Mouse (Mus musculus): ENCODE results near the gene Safb2.
A peak's percentile ranks its signal among the peaks of the same experiment; 100 is the strongest.
"Not testable (repeated sequence)": the region's sequence is repeated elsewhere in the genome, so short reads cannot be mapped to it uniquely, and the experiment has no call there.

Gene Safb2

DNA sequence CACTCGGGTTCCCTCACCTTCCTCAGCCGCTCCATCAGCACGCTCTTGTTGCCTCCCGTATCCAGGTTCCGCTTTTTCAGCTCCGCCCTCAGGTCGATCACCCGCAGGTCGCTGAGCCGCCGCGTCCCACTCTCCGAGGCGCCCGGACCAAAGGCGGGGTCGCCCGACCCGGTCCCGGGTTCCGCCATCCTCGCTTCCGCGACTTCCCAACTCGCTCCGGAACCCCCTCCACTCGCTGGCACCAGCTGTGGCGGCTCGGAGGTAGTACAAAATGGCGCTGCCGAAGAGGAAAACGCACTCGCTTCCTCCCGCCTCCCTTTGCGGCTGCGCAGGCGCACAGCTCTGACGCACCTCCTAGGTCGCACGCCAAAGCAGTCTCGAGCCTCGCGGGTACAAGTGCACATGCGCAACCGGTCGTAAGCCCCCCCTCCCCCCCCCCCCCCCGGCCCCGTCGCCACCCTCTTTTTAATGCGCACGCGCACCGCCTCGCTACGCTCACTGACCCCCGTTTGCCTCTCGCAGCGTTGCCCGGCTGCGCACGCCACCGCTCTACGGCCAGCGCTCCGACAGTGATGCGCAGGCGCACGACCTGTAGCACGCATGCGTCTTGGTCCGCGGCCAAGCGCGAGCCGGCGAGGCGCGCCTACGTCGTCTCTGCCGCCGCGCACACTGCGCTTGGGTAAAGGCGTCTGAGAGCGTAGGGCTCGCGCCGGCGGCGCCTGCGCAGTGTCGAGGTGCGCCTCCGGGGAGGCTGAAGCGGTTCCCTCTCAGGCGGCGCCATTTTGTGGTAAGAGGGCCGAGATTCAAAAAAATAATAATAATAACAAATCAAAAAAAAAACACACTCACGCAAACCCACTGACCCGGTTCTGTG, at the start of gene Safb2, which contains the start of gene Safb:
Safb2 (minus strand) TSS at position 329 of the 874 bp plus-strand sequence.
Safb (plus strand) TSS at position 569 of the 874 bp plus-strand sequence.
- DNase-seq (ENCODE audit: low spot score in 2 of 2) = peak; percentile 99 to 100

DNA sequence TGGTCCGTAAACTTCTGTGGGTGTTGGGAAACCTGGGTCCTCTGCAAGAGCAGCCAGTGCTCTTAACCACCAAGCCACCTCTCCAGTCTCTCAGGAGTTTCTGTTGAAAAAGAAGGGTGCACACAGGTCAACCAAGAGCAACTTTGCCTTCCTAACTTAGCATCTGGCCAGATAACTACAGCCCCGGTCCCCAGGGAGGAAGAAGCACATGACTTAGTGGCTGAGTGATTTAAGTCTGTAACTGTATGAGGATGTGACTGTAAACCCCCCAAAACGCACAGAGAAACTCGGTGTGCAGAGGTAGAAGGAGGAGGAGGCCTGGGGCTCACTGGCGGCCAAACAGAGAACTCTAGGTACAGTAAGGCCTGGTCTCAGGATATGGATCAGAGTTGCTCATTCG, 49.6 kb upstream of the Safb2 start:
- no peak for DNase-seq (ENCODE audit: low spot score in 2 of 2)

DNA sequence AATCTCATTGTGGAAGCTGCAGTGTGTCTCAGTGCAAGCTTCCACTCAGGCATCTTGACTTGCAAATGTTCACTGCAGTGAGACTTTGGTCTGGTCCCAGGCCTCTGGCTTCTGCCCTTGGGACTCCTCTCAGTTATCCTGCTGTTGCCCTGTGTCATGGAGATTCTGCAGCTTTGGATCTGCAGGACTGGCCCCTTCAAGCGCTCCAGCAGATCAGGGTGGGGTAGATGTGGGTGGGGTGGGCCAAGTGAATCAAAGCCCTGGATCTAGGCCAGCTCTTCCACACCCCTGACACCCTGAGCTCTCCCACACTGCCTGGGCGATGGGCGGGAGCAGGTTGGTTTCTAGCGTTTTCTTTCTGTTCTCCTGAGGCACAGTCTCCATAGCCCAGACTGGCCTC, 47.4 kb upstream of the Safb2 start:
- DNase-seq (ENCODE audit: low spot score in 2 of 2) = no peak

DNA sequence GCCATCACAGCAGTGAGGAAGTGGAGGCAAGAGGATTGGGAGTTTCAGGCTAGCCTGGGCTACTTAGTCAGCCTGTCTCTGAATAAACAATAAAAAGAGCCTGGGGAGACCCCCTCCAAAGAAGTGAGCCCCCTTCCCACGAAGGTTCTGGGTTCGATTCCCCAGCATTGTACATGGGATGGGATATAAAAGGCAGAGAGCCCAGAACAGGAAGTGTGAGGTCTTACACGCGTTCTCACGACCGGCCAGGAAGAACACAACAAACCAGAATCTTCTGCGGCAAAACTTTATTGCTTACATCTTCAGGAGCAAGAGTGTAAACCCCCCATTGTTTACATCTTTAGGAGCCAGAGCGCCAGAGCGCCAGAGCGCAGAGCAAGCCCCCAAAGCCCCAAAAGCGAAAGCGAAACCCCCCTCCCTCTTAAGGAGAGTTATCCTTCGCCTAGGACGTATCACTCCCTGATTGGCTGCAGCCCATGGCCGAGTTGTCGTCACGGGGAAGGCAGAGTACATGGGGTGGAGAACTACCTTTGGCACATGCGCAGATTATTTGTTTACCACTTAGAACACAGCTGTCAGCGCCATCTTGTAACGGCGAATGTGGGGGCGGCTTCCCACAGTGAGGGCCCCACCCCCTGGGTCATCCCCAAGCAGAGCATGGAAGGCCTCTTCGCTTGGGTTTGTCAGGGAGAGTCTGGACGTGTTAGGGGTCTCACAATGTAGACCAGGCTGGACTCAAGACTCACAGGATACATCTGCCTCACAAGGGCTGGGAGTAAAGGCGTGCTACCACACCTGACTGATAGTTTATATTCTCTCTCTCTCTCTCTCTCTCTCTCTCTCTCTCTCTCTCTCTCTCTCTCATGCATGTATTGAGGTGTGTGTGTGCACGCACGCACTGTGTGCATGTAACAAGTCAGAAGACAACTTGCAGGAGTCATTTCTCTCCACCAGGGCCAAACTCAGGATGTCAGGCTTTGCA, 45.7 kb upstream of the Safb2 start:
- DNase-seq (ENCODE audit: low spot score in 2 of 2) = not testable (repeated sequence)

DNA sequence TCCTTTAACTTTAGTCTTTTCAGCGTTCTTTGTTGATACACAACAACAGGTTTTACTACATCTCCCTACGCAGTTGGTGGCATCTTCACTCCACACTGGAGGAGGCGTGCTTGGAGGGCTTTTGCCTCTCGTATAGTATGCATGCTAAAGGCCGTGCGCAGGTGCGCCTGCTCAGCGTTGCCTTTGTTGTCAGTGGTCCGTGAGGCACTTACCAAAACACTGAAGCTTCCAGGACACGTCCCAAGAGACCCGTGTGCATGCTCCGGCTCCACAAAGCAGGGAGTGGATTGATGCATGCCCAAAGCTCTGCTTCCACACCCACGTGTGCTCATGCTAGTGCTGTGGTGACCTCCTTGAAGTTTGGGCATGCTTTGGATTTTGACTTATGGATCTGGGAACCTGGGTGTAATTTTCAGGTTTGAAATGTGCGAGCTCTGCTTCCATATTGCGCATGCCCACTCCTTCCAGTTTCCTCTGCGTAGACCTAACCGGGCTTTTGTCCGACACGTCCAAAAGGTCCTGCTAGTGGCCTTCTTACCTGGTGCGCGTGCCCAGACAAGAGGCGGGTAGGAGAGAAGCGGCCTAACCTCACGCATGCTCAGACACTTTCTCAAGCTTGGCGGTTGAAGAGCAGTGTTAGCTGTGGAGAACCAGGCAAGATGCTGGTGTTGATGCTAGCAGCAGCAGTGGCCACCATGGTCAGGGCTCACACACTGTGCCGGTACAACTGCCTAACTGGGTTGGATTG, 43.3 kb upstream of the Safb2 start, which contains the start of gene Catsperd:
Catsperd (plus strand) TSS at position 614 of the 748 bp plus-strand sequence.
- no peak for DNase-seq (ENCODE audit: low spot score in 2 of 2)

DNA sequence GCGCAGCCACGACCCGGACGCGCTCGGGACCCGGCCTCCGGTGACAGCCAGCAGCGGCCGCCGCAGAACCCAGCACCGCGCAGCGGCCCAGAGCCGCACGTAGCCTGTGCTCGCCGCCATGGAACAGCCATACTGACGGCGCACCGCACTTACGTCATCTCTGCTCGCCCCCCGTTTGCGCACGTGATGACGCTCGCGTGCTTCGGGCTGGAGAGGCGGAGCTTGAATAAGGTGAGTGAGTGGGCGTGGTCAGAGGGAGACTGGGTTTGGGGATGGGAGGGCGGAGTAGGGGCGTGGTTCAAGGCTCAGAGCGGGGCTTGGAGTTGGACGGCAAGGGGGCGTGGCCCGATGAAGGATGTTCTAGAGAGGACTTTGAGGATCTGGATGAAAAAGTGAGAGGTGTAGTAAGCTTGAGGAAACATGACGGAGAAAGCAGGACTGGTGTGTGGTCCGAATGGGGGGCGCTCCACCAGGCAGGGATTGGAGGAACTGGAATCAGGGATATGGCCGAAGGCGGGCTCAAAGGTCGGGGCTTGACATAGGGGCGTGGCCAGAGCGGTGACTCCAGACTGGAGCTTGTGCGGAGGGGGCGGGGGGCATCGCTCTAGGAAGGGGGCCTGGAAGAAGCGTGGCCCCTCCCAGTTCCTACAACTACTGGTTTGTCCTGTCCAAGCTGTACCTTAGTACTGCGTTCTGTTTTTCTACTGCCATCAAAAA, 42.5 kb upstream of the Safb2 start, which contains the start of gene Lonp1:
Lonp1 (minus strand) TSS at position 134 of the 717 bp plus-strand sequence.
- peak; percentile 89 to 95 for DNase-seq (ENCODE audit: low spot score in 2 of 2)

DNA sequence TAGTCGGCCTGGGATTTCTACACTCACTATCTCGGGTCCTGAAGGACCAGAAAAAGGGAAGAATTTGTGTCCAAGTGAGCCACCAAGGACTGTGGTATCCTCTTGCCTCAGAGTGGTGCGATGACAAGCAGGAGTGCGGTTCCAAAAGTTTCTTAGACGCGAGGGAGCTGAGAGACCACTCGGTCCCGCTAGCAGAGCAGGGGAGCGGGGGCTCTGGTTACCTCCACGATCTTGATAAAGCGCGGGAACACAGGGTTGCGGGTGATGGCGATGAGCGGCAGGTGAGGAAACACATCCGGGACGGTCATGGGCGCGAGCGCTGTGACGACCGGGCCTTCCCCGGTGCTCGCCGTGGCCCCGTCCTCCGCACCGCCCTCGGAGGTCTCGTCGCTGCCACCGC, 41.9 kb upstream of the Safb2 start:
- peak in 1 of 2 experiments; percentile 20 for DNase-seq (ENCODE audit: low spot score in 2 of 2)

DNA sequence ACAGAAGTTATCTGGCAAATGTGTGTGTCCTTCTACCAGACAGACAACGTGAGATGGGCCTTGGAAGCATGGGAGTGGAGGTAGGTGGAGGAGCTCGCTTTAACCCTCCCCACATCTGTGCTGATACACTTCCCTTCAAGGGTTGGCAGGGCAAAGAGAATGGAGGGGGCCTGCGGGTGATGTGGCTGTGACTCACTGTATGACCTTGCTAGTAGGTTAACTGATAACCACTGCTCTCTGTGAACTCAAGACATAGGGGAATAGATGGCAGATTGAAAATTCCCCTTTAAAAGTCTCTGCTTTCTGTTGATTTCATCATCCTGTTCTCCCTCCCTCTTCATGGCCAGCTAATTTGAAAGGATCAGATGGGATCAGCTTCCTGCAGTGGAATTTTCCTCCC, 41.1 kb upstream of the Safb2 start:
- no peak for DNase-seq (ENCODE audit: low spot score in 2 of 2)

DNA sequence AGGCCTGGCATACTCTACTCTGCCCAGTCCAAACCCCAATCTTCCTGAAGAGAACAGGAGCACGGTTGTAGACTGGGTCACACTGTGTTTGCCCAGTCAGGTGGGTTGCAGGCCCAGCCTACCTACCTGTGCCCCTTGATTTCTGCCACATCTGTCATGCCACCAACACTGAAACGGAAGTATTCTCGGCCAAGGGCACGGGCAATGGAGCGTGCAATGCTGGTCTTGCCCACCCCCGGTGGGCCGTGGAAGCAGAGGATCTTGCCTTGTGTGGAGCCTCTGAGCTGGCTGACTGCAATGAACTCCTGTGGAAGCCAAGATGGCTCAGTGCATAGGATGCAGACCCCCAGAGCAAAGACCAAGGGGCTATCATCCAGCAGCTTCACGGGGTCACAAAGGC, 33.2 kb upstream of the Safb2 start:
- no peak for DNase-seq (ENCODE audit: low spot score in 2 of 2)

DNA sequence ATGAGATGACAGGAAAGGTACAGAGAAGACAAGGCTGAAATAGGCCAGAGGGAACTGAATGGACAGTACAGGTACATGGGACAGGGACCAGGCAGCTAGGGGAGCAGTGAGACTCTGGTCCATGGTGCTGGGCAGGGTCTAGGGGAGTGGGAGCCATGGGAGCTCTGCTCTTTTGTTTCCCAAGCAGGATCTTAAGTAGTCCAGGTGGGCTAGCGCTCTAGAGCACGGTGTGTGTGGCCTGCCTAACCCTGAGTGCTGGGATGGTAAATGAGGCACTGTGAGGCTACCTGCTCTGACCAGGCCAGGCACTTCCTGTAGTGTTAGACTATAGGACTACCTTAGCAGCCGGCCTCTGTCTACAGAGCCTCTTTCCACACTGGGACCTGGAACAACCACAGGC, 32.3 kb upstream of the Safb2 start:
- DNase-seq (ENCODE audit: low spot score in 2 of 2) = no peak

DNA sequence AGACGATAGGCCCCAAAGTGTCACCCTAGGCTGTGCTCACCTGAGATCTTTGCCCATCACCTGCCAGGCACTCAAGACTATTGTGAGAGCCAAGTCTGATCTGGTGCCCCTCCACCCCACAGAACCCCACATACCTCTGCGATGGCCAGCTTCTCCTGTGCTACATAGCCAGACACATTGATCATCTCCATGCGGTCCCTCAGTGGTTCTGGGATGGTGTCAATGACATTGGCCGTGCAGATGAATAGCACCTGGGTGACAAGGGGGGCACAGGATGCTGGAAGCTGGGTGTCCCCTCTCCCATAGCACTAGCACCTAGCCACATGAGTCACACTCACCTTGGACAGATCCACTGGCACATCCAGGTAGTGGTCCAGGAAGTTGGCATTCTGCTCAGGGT, 31.4 kb upstream of the Safb2 start:
- no peak for DNase-seq (ENCODE audit: low spot score in 2 of 2)

DNA sequence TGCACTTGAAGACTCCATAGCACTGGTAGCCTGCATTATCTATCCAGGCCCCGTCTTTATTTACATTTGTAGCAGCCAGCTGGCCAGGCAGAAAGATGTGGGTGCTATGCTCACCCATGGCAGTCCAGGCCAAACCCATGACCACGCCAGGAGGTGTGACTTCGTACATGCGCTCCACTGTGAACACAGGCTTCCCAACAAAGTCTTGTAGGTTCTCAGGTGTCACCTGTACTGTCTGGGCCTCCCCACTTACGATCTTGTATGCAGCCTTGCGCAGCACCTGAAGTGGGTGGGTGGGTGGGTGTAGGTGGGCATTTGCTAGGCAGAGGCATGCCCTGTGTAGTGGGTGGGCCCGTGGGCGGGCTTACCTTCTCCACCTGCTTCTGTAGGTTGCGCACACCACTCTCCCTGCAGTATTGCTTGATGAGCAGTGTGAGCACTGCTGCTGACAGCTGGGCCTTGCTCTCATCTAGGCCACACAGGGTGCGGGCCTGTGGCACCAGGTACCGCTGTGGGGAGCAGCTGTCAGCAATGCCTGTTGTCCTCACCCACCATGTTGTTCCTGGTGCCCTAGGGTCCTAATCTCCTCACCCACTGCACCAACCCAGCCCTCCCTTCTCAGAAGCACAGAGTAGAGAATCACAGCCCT, 30.9 kb upstream of the Safb2 start:
- DNase-seq (ENCODE audit: low spot score in 2 of 2) = no peak

DNA sequence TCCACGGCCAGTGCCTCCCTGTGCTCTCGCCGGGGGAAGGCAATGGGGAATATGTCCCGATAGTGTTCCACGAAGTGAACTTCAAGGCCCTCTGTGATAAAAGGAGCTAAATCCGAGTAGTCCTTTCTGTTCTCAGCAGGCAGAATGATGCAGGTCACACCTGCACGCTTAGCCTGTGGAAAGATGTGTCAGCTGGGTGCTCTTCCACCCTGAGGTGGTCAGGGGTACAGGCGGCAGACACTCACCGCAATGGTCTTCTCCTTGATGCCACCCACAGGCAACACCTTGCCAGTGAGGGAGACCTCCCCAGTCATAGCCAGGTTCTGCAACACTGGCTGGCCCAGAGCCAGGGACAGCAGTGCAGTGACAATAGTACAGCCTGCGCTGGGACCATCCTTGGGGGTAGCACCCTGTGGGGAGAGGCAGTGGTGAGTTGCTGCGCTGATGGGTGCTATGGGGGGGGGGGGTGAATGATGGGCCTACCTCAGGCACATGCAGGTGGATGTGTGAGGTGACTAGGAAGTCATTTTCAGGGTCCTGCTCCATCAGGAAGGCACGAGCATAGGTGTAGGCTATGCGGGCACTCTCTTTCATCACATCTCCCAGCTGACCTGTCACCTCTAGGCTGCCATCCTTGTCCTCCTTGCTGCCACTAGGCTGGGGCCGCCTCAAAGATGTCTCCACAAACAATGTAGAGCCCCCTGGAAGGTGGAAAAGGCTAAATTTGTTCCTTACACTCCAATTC, 30.2 kb upstream of the Safb2 start:
- no peak for DNase-seq (ENCODE audit: low spot score in 2 of 2)

DNA sequence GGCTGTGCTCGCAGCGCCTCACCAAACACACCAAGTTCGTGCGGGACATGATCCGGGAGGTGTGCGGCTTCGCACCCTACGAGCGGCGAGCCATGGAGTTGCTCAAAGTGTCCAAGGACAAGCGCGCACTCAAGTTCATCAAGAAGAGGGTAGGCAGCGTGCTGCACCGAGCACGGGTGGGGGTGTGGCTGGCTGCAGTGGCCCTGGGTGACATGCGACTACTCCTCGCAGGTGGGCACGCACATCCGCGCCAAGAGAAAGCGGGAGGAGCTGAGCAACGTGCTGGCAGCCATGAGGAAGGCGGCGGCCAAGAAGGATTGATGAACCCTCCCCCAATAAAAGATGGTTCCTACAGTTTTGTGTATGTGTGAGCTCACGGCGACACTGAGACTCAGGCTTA, 29.5 kb upstream of the Safb2 start:
- not testable (repeated sequence) for DNase-seq (ENCODE audit: low spot score in 2 of 2)

DNA sequence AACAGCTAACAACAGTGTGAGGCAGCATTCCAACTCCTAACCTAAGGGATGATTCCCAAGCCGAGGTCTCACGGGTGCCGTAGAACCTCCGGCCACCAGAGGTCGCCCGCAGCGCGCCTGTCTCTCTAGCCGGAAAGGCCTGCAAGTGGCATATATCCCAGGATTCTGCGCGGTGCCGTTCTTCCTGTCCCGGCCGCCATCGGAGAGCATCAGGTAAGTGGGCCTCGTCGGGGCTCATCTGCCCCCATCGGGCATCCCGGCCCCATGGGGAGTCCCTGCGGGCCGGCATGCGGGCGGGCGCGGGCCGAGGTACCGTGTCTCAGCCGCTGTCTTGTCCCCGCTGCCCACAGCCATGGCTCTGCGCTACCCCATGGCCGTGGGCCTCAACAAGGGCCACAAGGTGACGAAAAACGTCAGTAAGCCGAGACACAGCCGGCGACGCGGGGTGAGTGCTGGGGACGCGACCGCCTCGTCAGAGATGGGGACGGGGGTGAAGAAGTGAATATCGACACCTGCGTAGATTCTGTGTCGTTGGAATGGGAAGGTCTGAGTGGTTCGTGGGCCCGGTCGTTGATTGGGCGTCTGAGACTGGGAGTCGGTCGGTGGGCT, 29.0 kb upstream of the Safb2 start, which contains the start of gene Rpl36:
Rpl36 (plus strand) TSS at position 181 of the 609 bp plus-strand sequence.
- DNase-seq (ENCODE audit: low spot score in 2 of 2) = peak; percentile 97 to 99

DNA sequence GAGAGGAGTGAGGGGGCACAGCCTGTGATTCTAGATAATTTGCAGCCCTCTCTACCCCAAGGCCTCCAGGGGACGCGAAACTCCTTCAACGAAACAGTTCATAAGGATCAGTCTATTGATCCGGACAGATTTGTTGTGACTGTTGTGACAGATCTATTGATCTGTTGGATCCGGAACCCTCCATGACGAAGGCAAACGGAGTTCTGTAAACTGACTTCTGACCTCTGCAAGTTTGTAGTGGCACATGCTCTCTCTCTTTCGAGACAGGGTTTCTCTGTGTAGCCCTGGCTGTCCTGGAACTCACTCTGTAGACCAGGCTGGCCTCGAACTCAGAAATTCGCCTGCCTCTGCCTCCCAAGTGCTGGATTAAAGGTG, 28.2 kb upstream of the Safb2 start:
- DNase-seq (ENCODE audit: low spot score in 2 of 2) = not testable (repeated sequence)

DNA sequence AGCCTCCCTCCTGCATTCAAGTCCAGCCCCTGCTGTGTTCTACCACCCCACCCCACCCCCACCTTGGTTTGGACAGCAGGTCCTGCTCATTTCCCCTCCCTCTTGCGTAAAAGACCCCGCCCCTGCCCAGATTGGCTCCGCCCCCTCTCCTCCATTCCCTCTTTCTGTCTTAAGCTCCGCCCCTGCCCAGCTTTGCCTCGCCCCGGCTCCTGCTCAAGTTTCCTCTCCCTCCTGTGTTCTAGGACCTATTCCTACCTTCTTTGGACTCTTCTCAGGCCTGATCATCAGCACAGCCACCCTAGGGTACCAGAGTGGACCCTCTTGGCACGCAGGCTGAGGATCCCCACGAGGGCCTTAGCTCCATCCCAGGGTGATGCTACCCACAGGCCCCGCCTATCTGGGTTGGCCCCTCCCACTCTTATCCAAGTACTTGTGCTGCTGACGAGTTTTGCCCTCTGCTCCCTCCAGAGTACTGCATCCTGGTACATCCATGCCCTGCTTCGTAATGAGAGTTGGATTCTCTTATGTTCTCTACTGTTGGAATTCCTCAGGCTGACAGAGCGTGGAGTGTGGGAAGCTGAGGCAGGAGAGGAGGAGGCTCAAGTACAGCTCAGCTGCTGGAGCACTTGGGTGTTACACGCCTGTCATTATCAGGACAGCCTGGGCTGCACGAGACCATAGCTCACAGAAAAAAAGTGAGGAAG, 27.6 kb upstream of the Safb2 start:
- DNase-seq (ENCODE audit: low spot score in 2 of 2) = no peak

DNA sequence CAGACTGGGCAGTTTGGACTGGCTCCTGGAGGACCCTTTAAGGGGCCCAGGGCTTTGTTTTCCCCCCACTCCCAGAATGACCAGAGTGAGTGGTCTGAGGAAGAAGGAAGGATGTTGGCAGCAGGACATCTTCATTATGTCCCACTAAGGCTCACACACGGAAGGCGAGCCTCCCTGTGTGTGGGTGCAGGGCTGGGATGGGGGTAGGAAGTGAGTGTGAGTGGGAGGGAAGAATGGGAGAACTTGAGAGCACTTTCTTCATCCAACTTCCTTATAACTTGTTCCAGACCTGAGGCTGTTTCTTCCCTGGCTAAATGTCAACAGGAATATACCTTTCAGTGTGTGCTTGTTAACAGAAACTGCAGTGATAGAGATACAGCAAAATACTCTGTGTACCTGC, 26.9 kb upstream of the Safb2 start:
- DNase-seq (ENCODE audit: low spot score in 2 of 2) = no peak

All from cerebellum, postnatal 4 days (tissue).